Mouse (Mus musculus) gastrocnemius, postnatal 4 days (tissue): ENCODE measurements at regions not wholly inside any gene's neighbourhood (a gene's known extent, or its start where the extent isn't known, plus 50 kb on each side); places are given as distances from the start of the nearest gene placed in this dataset.

Experiments
- DNase-seq, 2 experiments: peaks; one replicate each; pipeline ENCODE4 v3.0.0; 2021 to 2022; ENCODE audit warnings: low spot score in 2 of 2, mixed read lengths in 2 of 2

DNA sequence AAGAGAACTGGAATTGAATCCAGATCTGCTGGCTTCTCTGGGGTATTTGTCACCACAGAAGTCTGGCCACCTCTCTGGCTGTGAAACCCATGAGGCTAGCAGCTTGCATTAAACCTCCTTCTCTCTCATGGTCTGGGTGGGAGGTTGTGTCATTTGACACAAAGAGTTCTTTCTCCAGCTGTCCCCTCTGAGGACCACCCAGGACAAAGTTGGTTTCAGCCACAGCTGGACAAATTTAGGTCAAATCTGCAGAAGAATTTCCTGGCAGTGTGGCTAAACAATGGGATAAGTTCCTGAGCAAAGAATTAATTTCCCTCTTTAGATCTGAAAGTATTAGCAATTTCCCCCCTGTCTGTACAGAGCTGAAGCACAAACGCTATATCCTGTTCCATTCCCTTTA lies 73.9 kb upstream of the Trib2 start:
- no peak for DNase-seq

DNA sequence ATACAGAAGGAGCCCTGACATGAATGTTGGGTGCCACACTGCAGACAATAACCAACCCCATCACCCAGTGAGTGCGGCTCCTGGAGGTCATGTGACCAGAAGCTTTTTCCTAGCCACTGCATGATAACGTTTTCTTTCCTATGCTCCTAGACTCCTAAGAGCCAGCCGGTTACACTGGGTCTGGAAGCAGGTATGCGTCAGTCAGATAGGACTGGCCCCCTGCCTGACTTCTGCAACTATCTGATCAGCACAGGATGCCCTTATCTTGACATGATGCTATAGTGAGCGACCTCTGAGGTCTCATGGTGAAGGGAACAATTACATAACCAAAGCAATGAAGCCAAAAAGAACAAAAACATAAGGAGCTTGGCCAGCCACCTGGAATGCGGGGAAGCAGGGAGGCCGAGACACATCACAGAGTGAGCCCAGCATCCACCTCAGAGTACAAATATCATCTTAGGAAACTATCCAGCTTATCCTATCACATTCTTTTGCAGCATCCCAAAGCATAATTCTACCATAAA lies 63.2 kb upstream of the Trib2 start:
- DNase-seq = no peak
